Mouse (Mus musculus): ENCODE data around the gene St6galnac3. TPM values are rescaled to one million over a fixed set of nuclear protein-coding genes. Genes with fewer than 3 reads are reported as not detected.

The St6galnac3 gene
- total RNA-seq, 2 experiments from 2014 or later = 10.7 to 12.7 TPM

- no peak for DNase-seq (ENCODE audit: extremely low spot score in 1 of 2, low spot score in 2 of 2)
- intact Hi-C loops (cut with DNase I) = no loop called here
Observed at GRCm38 (mm10) chr3:153618976-153619375, 106.0 kb downstream of the St6galnac3 start.

DNA sequence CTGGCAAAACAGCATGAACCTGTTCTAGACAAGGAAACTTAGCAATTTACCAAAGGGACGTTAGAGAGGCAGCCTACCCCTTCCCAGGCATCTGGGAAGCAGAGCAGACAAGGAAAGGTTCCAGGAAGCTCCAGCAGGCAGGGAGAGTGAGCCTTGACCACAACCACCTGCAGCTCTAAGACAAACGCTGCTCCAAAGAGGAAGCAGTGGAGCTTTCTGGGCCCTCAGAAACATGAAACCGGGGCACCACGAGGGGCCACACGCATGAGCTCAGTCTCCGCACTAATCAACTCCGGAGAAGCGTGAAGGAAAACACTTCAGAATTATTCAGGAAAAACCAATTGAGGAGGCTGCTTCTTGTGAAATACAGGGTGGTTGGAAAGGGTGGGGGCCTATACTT is 108.1 kb downstream of the St6galnac3 start:
- intact Hi-C loops (cut with DNase I) = no loop called here
- DNase-seq (ENCODE audit: extremely low spot score in 1 of 2, low spot score in 2 of 2) = no peak

DNA sequence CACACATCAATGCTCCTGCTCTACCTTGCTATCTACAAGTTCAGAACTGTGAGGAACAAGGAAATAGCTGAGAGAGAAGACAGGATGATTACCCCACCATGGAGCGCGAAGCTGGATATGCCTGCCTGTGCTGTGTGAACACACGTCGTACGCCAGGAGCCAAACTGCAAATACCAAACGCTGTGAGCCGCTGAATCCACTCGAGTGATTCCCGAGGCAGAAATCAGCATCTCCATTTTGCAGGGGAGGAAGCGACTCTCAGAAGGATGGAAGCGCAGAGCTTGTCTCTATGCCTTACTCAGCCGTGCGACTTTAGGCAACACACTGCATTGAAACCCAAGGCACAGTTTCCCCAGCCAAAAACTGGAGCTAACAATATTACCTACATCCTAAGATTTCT is 114.7 kb downstream of the St6galnac3 start:
- intact Hi-C loops (cut with DNase I) = no loop called here
- DNase-seq (ENCODE audit: extremely low spot score in 1 of 2, low spot score in 2 of 2) = no peak

- intact Hi-C loops (cut with DNase I) = no loop called here
- no peak for DNase-seq (ENCODE audit: extremely low spot score in 1 of 2, low spot score in 2 of 2)
Observed at GRCm38 (mm10) chr3:153606331-153606730, 118.6 kb downstream of the St6galnac3 start.

- intact Hi-C loops (cut with DNase I) = no loop called here
Observed at GRCm38 (mm10) chr3:153605767-153606098, 119.2 kb downstream of the St6galnac3 start.

GRCm38 (mm10) chr3:153605089-153605766 is 119.7 kb downstream of the St6galnac3 start:
- no peak for DNase-seq (ENCODE audit: extremely low spot score in 1 of 2, low spot score in 2 of 2)
- intact Hi-C loops (cut with DNase I) = no loop called here

More at GRCm38 (mm10) chr3:153605767-153606098, 119.2 kb downstream of the St6galnac3 start:
- DNase-seq (ENCODE audit: extremely low spot score in 1 of 2, low spot score in 2 of 2) = no peak

- intact Hi-C loops (cut with DNase I) = no loop called here
- DNase-seq (ENCODE audit: extremely low spot score in 1 of 2, low spot score in 2 of 2) = no peak
Observed at GRCm38 (mm10) chr3:153599179-153599578, 125.8 kb downstream of the St6galnac3 start.

DNA sequence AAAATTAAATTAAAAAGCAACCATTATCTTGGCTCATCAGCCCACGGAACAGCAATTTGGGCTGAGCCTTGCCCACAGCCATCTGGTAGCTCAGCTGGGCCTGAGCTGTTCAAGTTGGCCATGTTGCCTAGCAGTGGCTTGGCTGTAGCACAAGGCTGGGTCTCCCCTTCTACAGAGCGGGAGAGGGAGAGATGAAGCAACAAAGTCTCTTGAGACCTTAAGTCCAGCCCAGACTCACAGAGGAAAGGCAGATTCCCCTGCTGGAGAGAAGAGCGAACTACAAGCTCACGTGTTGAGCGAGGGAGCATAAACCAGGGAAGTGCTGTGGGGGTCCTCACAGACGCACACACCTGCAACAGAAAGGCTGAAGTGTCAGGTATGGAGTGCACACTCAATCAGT is 126.3 kb downstream of the St6galnac3 start:
- no peak for DNase-seq (ENCODE audit: extremely low spot score in 1 of 2, low spot score in 2 of 2)
- intact Hi-C loops (cut with DNase I) = no loop called here

DNA sequence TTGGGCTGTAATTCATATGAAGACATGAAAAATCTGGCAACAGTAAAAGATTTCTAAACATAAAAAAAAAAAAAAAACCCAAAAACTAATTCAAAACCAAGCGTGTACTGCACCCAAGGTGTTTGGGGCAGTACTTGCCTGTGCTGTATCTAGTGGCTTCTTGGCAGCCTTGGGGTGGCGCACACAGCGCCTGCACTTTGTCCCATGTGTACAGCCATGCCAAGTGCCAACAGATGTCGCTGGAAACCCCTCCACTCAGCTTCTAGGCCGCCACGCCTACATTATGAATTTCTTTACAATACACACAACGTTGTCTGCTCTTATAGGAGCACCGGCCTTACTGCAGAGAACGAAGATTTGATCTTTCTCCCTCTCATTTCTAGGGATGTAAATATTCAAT is 130.4 kb downstream of the St6galnac3 start:
- no peak for DNase-seq (ENCODE audit: extremely low spot score in 1 of 2, low spot score in 2 of 2)
- intact Hi-C loops (cut with DNase I) = no loop called here

DNA sequence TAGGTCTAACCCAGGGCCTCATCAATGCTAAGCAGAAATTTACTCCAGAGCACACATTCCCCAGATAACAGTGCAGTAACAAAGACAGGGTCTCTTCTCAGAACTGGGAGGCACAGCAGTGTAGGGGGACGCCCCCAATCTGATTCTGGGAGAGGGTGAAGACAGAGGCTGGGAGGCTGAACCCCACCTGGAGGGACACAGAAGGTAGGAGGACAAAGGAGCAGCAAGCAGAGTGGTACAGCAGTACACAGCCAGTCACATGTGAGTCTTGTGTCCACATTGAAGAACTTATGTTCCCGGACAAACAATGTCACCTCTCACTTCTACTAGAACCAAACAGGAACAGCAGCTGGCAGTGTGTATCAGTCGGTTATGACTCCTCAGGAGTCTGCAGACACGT is 131.0 kb downstream of the St6galnac3 start:
- DNase-seq (ENCODE audit: extremely low spot score in 1 of 2, low spot score in 2 of 2) = no peak
- intact Hi-C loops (cut with DNase I) = no loop called here

DNA sequence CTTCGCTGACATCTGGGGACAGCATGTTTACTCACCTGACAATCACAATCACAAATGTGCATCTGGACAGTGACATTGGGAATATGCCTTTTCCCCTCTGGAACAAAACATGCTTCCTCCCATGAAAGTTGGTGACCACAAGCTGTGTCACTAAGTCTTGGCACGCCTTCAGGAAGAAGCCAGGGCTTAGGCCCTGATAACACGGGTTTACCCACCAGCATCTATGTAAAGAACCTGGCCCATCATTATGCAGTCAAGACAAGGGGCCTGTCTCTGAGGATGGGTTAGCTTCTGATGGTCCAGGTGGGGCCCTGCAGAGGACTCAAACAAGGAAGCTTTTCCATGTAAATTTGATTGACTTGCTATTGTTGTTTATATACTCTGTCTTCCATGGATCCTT is 131.9 kb downstream of the St6galnac3 start:
- no peak for DNase-seq (ENCODE audit: extremely low spot score in 1 of 2, low spot score in 2 of 2)
- intact Hi-C loops (cut with DNase I) = no loop called here

DNA sequence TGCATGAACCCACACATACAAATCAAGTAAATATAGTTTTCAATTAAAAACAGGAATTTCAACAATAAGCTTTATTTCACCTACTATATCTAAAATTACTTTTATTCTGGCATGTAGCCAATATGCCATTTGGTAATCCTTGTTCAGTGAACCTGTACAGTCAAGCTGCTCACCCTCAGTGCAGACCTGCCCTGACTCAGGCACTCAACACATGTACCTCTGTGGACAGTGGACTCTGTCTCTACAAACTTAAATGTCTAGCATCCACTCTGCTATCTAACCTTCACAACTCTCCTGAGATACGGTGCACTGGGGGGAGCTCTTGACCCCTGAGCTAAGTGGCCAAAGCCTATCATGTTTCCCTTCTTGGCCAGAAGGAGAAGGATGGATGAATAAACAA is 137.4 kb downstream of the St6galnac3 start:
- DNase-seq (ENCODE audit: extremely low spot score in 1 of 2, low spot score in 2 of 2) = no peak
- intact Hi-C loops (cut with DNase I) = no loop called here

DNA sequence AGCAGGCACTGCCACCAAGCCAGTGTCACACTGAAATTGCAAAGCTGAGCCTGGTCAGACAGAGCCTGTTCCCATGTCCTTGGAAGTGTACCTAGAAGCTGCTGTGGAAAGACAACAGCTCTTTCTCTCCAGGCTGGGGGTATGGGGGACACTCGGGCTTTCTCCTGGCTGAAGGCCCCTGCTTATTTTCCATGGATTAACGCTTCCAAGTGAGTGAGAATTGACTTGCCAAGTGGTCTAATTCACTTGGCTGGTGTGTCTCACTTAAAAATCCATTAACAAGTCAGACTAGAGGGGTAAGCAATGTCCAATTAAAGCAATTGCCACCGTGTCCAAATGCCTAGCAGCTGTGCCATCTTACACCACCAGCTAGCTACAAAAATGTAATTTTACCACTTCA is 140.1 kb downstream of the St6galnac3 start:
- DNase-seq (ENCODE audit: extremely low spot score in 1 of 2, low spot score in 2 of 2) = no peak
- intact Hi-C loops (cut with DNase I) = no loop called here

DNA sequence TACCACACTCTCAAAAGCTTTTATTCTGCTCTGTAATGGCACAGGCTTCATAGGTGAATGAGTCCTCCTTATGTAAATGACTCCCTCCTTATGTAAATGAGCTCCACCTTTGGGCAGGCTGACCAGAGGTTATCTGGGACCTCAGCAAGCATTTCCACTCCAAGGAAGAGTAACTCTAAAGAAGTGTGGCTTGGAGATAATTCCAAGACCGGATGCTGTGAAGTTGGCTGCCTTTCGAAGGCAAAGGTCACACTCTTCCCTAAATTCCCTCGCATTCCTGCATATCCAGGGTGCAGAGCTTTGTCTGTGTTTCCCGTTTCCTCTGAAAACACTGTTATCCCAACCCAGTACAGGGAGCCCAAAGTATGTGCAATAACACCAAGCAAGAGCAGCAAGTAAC is 142.9 kb downstream of the St6galnac3 start:
- DNase-seq (ENCODE audit: extremely low spot score in 1 of 2, low spot score in 2 of 2) = no peak
- intact Hi-C loops (cut with DNase I) = no loop called here

- DNase-seq (ENCODE audit: extremely low spot score in 1 of 2, low spot score in 2 of 2) = no peak
- intact Hi-C loops (cut with DNase I) = no loop called here
Observed at GRCm38 (mm10) chr3:153580625-153581024, 144.3 kb downstream of the St6galnac3 start.

DNA sequence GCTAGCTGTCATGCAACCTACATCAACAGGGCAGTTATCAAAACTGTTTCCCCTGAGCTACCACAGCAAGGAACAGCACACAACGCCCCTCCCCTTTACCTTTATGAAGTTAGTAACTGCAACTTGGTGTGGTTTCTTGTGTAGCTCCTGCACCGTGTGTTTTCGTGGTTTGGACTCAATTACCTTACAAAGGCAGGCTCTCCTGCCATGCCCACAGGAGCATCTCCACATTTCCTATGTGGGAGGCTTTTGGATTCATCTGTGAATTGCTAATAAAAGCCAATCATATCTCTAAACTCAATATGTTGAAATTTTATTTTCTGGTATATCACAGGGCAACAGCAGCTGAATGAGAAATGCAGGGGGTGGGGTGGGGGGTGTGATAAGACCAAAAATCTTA is 144.8 kb downstream of the St6galnac3 start:
- no peak for DNase-seq (ENCODE audit: extremely low spot score in 1 of 2, low spot score in 2 of 2)
- intact Hi-C loops (cut with DNase I) = no loop called here

GRCm38 (mm10) chr3:153577286-153577685 is 147.7 kb downstream of the St6galnac3 start:
- intact Hi-C loops (cut with DNase I) = no loop called here

DNA sequence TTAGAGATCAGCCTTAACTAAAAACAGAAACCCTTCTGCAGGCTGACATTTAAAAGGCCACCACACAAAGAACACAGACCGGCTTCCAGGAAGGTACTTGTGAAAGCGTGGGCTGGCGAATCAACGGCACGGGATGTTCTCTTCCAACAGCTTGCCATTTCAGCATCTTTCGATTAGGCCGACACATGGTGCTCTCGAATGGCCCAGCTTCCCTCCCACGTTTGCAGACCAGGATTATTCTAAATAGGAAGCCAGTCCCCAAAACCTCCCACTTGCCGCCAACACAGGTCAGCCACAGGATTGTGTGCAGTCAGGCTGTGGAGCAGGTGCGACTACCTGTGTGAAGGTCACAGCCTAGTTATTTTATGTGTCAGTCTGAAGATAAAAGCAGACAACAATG is 153.8 kb downstream of the St6galnac3 start:
- intact Hi-C loops (cut with DNase I) = no loop called here
- DNase-seq (ENCODE audit: extremely low spot score in 1 of 2, low spot score in 2 of 2) = peak; percentile 42 to 54

More at GRCm38 (mm10) chr3:153577286-153577685, 147.7 kb downstream of the St6galnac3 start:
- no peak for DNase-seq (ENCODE audit: extremely low spot score in 1 of 2, low spot score in 2 of 2)

DNA sequence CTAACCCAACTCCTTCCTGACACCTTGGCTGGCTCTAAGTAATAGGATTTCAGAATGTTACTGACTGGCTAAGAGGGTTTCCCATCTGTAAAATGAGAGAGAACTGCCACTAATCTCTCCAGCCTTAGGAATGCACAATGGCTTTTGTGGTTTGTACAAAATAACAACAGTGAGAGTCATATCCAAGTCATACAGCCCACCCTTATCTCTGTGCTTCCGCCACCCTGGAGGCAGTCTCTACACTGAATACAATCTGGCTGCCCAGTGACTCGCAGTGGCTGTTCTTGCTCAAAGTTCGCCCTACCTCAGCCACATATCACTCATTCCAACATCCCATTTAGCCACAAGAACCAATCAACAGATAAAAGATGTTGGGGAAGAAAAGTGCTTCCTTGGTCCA is 156.2 kb downstream of the St6galnac3 start:
- intact Hi-C loops (cut with DNase I) = loop anchor here (5.0 to 10.0 kb wide), 2 partner anchors 167 to 594 kb away; no protein-coding TSS in a partner anchor

GRCm38 (mm10) chr3:153567913-153568312 is 157.1 kb downstream of the St6galnac3 start:
- intact Hi-C loops (cut with DNase I) = loop anchor here (5.0 to 10.0 kb wide), 2 partner anchors 166 to 593 kb away; no protein-coding TSS in a partner anchor
- peak in 1 of 2 experiments; percentile 56 for DNase-seq (ENCODE audit: extremely low spot score in 1 of 2, low spot score in 2 of 2)

More for the DNA sequence above, 156.2 kb downstream of the St6galnac3 start:
- no peak for DNase-seq (ENCODE audit: extremely low spot score in 1 of 2, low spot score in 2 of 2)

GRCm38 (mm10) chr3:153567512-153567911 is 157.5 kb downstream of the St6galnac3 start:
- peak in 1 of 2 experiments; percentile 37 for DNase-seq (ENCODE audit: extremely low spot score in 1 of 2, low spot score in 2 of 2)
- intact Hi-C loops (cut with DNase I) = loop anchor here (5.0 to 10.0 kb wide), 2 partner anchors 165 to 593 kb away; no protein-coding TSS in a partner anchor
